Mouse (Mus musculus) mature B cell (primary cell): ENCODE measurements around the gene 2300002M23Rik.

Source experiments
- in situ Hi-C: fragments of 300-500 bp; cut with MboI; formaldehyde crosslinking; loops from 2 replicates; pipeline ENCODE4 v1.14.3; 2019

The 2300002M23Rik gene

DNA sequence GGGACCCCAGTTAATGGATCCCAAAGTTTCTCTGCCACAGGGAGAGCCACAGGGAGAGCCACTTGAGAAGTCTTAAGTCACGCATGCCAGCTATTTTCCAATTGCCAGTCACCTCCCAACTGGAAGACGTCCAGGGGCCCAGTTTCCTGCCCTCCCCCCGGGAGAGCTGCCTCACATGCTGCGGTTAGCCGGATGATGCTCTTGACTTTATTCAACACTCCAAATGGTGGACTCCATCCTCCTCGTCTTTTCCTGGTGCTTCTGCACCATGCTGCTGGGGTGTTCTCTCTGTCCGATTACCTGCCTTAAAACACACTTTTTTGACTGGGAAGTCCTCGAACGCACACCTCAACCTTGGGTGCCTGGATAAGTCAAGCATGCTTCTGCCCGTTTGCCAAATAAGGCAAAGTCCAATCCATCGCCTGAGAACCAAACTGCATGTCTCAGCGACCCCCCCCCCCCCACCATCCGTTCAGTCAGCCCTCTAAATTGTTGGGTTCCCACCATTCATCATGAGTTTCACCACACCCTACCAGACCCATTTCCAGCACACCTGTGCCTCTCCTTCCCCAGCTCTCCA is 11.0 kb upstream of the 2300002M23Rik start:
- in situ Hi-C loops = no loop called here

- in situ Hi-C loops = no loop called here
Observed at GRCm38 (mm10) chr17:35556812-35557211, 10.4 kb upstream of the 2300002M23Rik start.

GRCm38 (mm10) chr17:35557351-35557750 is 9.9 kb upstream of the 2300002M23Rik start:
- in situ Hi-C loops = no loop called here

- in situ Hi-C loops = no loop called here
Observed at GRCm38 (mm10) chr17:35558216-35558615, 9.0 kb upstream of the 2300002M23Rik start.

GRCm38 (mm10) chr17:35567767-35568166 is 517 bp downstream of the 2300002M23Rik start:
- in situ Hi-C loops = no loop called here

- in situ Hi-C loops = no loop called here
Observed at GRCm38 (mm10) chr17:35569091-35569944, 2.1 kb downstream of the 2300002M23Rik start.

DNA sequence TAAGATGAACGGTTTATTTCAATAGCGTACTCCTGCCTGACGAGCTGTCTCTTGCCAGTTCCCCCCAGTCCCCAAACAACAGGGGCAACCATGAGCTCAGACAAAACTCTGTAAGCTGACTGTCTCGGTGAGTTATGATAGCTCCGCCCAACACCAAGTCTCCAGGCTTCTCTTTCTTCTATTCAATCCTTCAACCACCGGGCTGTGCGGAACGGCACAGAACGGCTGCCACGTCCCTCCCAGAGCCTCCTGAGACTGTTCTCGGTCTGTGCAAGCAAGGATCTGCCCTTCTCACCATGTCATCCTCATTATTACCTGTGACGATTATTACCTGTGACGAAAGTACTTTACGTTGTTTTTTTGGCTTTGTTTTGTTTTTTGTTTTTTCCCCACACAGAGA is 3.6 kb downstream of the 2300002M23Rik start:
- in situ Hi-C loops = no loop called here

GRCm38 (mm10) chr17:35571477-35571876 is 4.2 kb downstream of the 2300002M23Rik start:
- in situ Hi-C loops = no loop called here

- in situ Hi-C loops = no loop called here
Observed at GRCm38 (mm10) chr17:35578211-35578610, 11.0 kb downstream of the 2300002M23Rik start.

DNA sequence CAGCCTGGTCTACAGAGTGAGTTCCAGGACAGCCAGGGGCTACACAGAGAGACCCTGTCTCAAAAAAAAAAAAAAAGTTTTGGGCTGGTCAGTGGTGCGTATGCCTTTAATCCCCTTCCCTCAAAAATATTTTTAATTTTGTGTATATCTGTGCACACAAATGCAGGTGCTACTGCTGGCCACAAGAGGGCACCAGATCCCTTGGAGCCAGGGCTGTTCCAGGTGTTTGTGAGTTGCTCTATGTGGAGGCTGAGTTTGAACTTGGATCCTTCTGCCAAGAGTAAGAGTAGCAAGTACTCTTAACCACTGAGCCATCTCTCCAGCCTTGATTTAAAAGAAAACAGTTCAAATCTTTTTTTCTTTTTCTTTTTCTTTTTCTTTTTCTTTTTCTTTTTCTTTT is 15.7 kb downstream of the 2300002M23Rik start:
- in situ Hi-C loops = no loop called here

DNA sequence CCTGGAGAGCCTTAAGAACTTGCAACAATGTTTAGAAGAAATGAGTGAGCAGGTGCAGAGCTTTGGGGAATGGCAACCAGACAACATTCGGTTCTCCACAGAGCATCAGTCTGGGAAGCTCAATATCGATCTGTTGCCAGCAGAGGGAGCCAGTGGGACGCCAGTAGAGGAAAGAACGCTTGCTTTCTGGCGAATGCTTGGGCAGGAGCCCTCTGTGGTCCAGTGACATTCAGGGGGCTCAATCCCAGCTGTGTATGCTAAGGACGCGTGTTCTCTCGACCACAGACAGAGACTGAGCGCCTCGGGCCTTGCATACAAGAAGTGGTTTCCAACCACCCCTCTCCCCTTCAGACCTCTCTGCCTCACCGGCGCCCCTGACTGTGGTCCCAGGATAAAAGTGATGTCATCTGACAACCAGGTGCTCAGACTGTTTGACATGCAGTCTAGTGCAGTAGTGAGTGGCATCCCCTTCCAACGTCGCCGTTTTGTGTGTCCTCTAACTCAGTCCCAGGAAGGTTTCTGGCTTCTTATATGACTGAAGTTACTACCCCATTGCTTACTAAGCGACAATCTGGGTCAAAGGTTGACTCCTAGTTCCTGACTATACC is 17.2 kb downstream of the 2300002M23Rik start:
- in situ Hi-C loops = no loop called here

DNA sequence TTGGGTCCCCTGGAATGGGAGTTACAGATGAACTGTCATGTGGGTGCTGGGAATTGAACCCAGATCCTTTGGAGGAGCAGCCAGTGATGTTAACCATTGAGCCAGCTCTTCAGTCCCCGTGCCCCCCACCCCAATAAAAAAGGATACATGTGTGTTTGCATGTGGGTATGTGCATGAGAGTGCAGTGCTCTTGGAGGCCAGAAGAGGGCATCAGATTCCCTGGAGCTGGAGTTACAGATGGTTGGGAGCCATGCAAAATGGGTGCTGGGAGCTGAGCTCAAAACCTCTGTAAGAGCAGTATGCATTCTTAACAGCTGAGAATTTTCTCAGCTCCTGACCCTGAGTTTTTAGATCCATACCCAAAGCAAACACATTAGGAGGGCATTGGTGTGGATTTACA is 20.0 kb downstream of the 2300002M23Rik start:
- in situ Hi-C loops = no loop called here

GRCm38 (mm10) chr17:35588387-35588786 is 21.1 kb downstream of the 2300002M23Rik start:
- in situ Hi-C loops = no loop called here

- in situ Hi-C loops = no loop called here
Observed at GRCm38 (mm10) chr17:35590410-35591218, 23.4 kb downstream of the 2300002M23Rik start.

GRCm38 (mm10) chr17:35591219-35591578 is 23.9 kb downstream of the 2300002M23Rik start:
- in situ Hi-C loops = no loop called here

DNA sequence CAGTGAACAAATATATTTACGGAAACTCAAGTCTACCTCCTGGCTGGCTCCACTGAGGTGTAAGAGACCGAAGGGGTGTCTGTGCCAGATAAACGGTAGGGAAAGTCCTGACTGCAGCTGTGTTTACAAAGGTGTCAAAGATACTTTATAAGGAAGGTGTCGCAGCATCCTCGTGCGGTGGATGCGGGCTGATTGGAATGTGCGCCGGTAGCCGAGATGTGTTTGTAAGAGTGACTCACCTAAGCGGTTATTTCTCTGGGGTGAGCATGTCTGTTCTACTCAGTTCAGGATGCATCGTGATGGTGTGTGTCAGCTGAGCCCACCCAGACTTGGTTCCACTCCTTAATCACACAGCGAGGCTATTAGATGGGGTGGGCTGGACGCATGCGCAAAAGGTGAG is 24.5 kb downstream of the 2300002M23Rik start:
- in situ Hi-C loops = no loop called here

DNA sequence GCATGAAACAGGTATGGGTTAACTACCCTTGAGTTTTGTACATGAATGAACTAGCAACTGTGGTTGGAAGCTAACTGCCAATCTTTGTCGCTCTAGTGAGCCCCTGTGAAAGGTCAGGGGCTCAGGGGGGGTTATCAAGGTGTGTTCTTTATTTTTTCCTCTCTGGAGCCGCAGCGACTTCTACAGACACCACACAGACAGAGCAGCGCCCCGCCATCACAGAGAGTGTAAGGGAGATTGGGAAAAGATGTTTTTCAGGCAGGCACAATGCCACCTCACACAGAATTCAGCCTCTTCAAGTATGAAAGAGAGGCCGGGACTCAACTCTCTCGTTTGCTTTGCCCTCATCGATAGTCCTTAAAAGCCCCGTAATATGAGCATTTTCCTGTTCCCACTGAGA is 24.9 kb downstream of the 2300002M23Rik start:
- in situ Hi-C loops = no loop called here

GRCm38 (mm10) chr17:35593786-35594185 is 26.5 kb downstream of the 2300002M23Rik start:
- in situ Hi-C loops = no loop called here

DNA sequence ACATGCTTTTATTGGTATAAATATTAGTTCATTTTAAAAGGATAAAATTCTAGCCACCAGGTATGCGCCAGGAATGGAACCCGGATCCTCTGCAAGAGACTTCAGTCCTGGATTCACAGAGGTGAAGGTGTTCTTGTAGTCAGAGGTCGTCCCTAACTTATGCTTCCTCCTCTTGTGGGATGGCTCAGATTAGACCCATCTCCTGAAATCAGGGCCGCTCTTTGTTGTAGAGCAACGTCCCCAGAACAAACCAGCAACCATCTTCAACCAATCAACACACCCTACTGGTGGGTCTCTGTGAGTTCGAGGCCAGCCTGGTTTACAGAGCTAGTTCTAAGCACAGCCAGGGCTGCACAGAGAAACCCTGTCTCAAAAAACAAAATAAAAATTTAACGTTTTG is 27.2 kb downstream of the 2300002M23Rik start:
- in situ Hi-C loops = no loop called here

GRCm38 (mm10) chr17:35597399-35597798 is 30.1 kb downstream of the 2300002M23Rik start:
- in situ Hi-C loops = no loop called here

DNA sequence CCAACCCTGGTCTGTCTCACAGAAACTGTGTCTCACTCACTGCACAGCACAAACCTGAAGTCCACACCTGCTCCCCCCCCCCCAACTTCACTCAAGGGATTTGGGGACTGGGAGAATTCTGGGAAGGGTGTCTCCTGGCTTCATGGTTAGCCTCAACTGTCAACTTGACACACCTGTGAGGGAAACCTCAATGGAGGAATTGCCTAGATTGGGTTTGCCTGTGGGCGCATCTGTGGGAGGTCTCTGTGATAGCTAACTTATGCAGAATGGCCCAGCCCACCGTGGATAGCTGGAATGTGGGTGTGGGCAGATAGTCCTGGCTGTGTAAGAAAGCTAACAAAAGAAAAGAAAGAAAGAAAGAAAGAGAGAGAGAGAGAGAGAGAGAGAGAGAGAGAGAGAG is 34.0 kb downstream of the 2300002M23Rik start, which contains the start of gene Sfta2:
Gene Sfta2, plus strand, starts transcription at position 301 of the 400 bp plus-strand sequence.
- in situ Hi-C loops = no loop called here

DNA sequence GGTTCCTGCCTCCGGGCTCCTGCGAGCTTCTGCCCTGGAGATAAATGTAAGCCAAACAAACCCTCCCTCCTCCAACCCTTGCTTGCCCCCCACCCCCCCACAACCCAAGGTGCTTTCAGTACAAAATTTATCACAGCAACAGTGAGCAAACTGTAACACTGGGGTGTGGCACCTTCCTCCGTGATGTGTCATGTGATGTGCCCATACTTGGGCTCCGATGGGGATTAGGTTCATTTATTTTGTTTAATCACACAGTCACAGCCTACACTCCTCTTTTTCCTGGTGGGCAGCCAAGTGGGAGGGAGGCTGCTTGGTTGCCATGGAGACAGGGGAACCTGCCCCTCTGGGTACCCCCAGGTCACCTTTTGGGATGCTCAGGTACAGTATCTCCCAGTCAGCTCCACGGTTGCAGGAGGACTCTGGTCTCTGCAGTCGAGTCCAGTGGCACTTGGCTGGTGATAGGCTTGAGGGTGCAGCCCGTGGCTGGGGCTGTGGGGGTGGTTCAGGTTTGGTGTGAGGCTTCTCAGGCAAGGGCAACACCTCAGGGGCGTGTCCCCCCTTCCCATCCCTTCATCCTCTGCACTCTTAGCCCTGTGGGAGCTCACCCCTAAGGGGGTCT is 34.6 kb downstream of the 2300002M23Rik start:
- in situ Hi-C loops = no loop called here
